Mouse (Mus musculus): Measurements from ENCODE around the gene Spi1. TPM values are rescaled to one million over a fixed set of nuclear protein-coding genes. Genes with fewer than 3 reads are reported as not detected.

Spi1 gene
- polyA plus RNA-seq, 1 experiment from 2014 or later: 18.2 TPM

GRCm38 (mm10) chr2:91136513-91137412 is 54.6 kb downstream of the Spi1 start:
- no peaks in the 10 kb centered on the region for H3K4me1 ChIP-seq (ENCODE audit: control insufficient read depth, low read depth, low read length)
- H3K9me3 ChIP-seq (replicated peaks; ENCODE audit: control insufficient read depth, low read length): no peaks in the 10 kb centered on the region
- H3K27me3 ChIP-seq (ENCODE audit: control insufficient read depth, insufficient read depth, low read depth, low read length): no peaks in the 10 kb centered on the region
- H3K27ac ChIP-seq (ENCODE audit: low read length): no peak overlapping the region
- ATAC-seq (ENCODE audit: low read depth): no peak
- whole genome bisulfite sequencing (ENCODE audit: insufficient replicate concordance): 66% methylated on average over 11 of the region's 11 CpGs
- no peak overlapping the region for H3K9ac ChIP-seq (ENCODE audit: low read depth, low read length)
- H3K4me2 ChIP-seq (ENCODE audit: low read depth, low read length): no peak overlapping the region
- H3K4me3 ChIP-seq (ENCODE audit: low read depth, low read length): no peak overlapping the region
- no peaks in the 10 kb centered on the region for H3K36me3 ChIP-seq (ENCODE audit: control insufficient read depth, insufficient read depth)

DNA sequence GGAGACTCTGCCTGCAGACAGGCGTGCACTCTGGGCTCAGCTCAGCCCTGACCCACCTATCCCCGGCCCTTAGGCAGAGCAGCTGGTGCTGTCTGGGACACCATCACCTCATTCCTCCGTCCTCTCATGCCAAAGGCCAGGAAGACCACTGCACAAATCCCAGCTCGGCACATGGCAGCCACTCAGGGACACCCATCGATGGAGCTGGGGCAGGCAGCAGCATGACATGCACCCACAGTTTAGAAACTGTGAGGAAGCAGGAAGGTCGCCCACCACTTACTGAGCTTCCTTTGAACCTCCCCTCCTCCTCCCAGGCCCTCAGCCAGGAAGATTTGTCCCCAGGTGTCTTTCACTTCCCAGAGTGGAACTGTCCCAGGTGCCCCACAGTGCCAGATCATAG is 55.3 kb downstream of the Spi1 start:
- Histone ChIP-seq H3K4me2 (ENCODE audit: low read depth, low read length) (no peak overlapping the region), H3K27me3 (ENCODE audit: control insufficient read depth, insufficient read depth, low read depth, low read length) (no peaks in the 10 kb centered on the region), H3K9me3 (replicated peaks; ENCODE audit: control insufficient read depth, low read length) (no peaks in the 10 kb centered on the region), H3K9ac (ENCODE audit: low read depth, low read length) (no peak overlapping the region), H3K4me1 (ENCODE audit: control insufficient read depth, low read depth, low read length) (no peaks in the 10 kb centered on the region), H3K4me3 (ENCODE audit: low read depth, low read length) (no peak overlapping the region), H3K36me3 (ENCODE audit: control insufficient read depth, insufficient read depth) (no peaks in the 10 kb centered on the region), H3K27ac (ENCODE audit: low read length) (no peak overlapping the region)
- no peak for ATAC-seq (ENCODE audit: low read depth)
- WGBS (ENCODE audit: insufficient replicate concordance): 63% methylated on average over 6 of the region's 6 CpGs

GRCm38 (mm10) chr2:91139311-91139710 is 57.1 kb downstream of the Spi1 start:
- Histone ChIP-seq H3K4me1 (ENCODE audit: control insufficient read depth, low read depth, low read length) (no peaks in the 10 kb centered on the region), H3K9ac (ENCODE audit: low read depth, low read length) (no peak overlapping the region), H3K27ac (ENCODE audit: low read length) (no peak overlapping the region), H3K36me3 (ENCODE audit: control insufficient read depth, insufficient read depth) (no peaks in the 10 kb centered on the region), H3K9me3 (replicated peaks; ENCODE audit: control insufficient read depth, low read length) (no peaks in the 10 kb centered on the region), H3K4me3 (ENCODE audit: low read depth, low read length) (no peak overlapping the region), H3K4me2 (ENCODE audit: low read depth, low read length) (no peak overlapping the region), H3K27me3 (ENCODE audit: control insufficient read depth, insufficient read depth, low read depth, low read length) (no peaks in the 10 kb centered on the region)
- WGBS (ENCODE audit: insufficient replicate concordance): 65% methylated on average over 5 of the region's 5 CpGs
- ATAC-seq (ENCODE audit: low read depth): no peak

DNA sequence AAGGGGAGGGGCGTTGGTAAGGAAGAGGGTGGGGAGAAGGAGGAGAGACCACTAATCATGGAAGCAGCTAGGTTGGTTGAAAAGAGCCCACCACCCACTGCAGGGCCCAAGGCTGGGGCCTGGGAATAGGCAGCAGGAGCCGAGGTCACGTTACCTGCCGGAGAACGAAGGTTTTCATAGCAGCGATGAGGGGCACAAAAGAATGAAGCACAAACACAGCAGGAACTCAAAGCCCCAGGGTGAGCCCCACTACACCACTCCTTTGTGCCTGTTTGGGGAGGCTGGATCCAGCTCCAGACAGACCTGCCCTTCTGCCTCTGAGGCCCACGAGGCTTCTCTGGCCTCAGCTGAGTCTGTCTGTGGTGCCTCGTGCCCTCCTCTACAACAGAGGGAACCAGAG is 57.6 kb downstream of the Spi1 start:
- WGBS (ENCODE audit: insufficient replicate concordance): 73% methylated on average over 8 of the region's 8 CpGs

DNA sequence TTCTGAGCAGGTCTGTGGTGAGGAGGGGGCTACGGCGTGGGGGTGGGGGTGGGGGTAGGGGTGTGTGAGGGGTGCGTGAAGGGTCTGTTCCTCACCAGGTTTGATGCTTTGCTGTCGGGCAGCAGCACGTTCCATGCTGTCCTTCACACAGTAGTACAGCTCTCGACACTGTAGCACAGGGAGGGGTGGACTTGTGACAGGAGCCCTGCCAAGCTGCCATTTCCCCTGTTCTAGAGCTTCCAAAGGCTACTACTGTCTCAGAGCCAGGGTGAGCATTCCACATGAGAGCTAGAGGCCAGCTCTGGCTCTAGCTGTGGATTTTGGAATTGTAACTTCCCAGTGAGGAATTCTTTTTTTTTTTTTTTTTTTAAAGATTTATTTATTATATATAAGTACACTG is 60.7 kb downstream of the Spi1 start:
- WGBS (ENCODE audit: insufficient replicate concordance): 81% methylated on average over 6 of the region's 6 CpGs
- Histone ChIP-seq H3K36me3 (ENCODE audit: control insufficient read depth, insufficient read depth) (no peaks in the 10 kb centered on the region; the same call in 1 of the 2 replicates), H3K9me3 (replicated peaks; ENCODE audit: control insufficient read depth, low read length) (no peaks in the 10 kb centered on the region)

More for the DNA sequence above, 57.6 kb downstream of the Spi1 start:
- Histone ChIP-seq H3K4me1 (ENCODE audit: control insufficient read depth, low read depth, low read length) (no peaks in the 10 kb centered on the region), H3K36me3 (ENCODE audit: control insufficient read depth, insufficient read depth) (no peaks in the 10 kb centered on the region), H3K27ac (ENCODE audit: low read length) (no peak overlapping the region), H3K4me3 (ENCODE audit: low read depth, low read length) (no peak overlapping the region), H3K4me2 (ENCODE audit: low read depth, low read length) (no peak overlapping the region), H3K27me3 (ENCODE audit: control insufficient read depth, insufficient read depth, low read depth, low read length) (no peaks in the 10 kb centered on the region), H3K9me3 (replicated peaks; ENCODE audit: control insufficient read depth, low read length) (no peaks in the 10 kb centered on the region), H3K9ac (ENCODE audit: low read depth, low read length) (no peak overlapping the region)
- ATAC-seq (ENCODE audit: low read depth): no peak

DNA sequence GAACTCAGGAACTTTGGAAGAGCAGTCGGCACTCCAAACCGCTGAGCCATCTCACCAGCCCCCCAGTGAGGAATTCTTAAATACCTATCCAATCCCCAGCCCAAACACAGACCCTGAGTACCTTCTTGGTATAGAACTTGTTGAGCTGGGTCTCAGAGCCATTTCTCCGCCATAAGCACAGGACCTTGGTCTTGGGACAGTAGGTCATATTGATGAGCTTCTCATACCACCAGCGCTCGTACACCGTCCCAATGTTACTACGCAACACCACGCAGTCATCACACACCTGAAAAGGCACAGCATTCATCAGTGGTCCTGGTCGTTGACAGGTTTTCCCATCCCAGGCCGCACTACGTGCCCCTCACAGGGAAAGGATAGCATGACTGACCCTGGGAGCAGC is 61.2 kb downstream of the Spi1 start:
- Histone ChIP-seq H3K9ac (ENCODE audit: low read depth, low read length) (no peak overlapping the region), H3K36me3 (ENCODE audit: control insufficient read depth, insufficient read depth) (no peaks in the 10 kb centered on the region; the same call in 1 of the 2 replicates), H3K27me3 (ENCODE audit: control insufficient read depth, insufficient read depth, low read depth, low read length) (no peaks in the 10 kb centered on the region), H3K4me2 (ENCODE audit: low read depth, low read length) (no peak overlapping the region), H3K4me3 (ENCODE audit: low read depth, low read length) (no peak overlapping the region), H3K27ac (ENCODE audit: low read length) (no peak overlapping the region), H3K9me3 (replicated peaks; ENCODE audit: control insufficient read depth, low read length) (no peaks in the 10 kb centered on the region), H3K4me1 (ENCODE audit: control insufficient read depth, low read depth, low read length) (no peaks in the 10 kb centered on the region)
- ATAC-seq (ENCODE audit: low read depth): no peak
- WGBS (ENCODE audit: insufficient replicate concordance): 91% methylated on average over 11 of the region's 11 CpGs

More for the DNA sequence above, 60.7 kb downstream of the Spi1 start:
- Histone ChIP-seq H3K27ac (ENCODE audit: low read length) (no peak overlapping the region), H3K4me3 (ENCODE audit: low read depth, low read length) (no peak overlapping the region), H3K4me2 (ENCODE audit: low read depth, low read length) (no peak overlapping the region), H3K4me1 (ENCODE audit: control insufficient read depth, low read depth, low read length) (no peaks in the 10 kb centered on the region), H3K27me3 (ENCODE audit: control insufficient read depth, insufficient read depth, low read depth, low read length) (no peaks in the 10 kb centered on the region), H3K9ac (ENCODE audit: low read depth, low read length) (no peak overlapping the region)
- no peak for ATAC-seq (ENCODE audit: low read depth)

- H3K4me3 ChIP-seq (ENCODE audit: low read depth, low read length): no peak overlapping the region
- H3K36me3 ChIP-seq (ENCODE audit: control insufficient read depth, insufficient read depth): no peaks in the 10 kb centered on the region; the same call in 1 of the 2 replicates
- no peak overlapping the region for H3K4me2 ChIP-seq (ENCODE audit: low read depth, low read length)
- no peaks in the 10 kb centered on the region for H3K9me3 ChIP-seq (replicated peaks; ENCODE audit: control insufficient read depth, low read length)
- H3K27ac ChIP-seq (ENCODE audit: low read length): no peak overlapping the region
- no peak overlapping the region for H3K9ac ChIP-seq (ENCODE audit: low read depth, low read length)
- H3K27me3 ChIP-seq (ENCODE audit: control insufficient read depth, insufficient read depth, low read depth, low read length): no peaks in the 10 kb centered on the region
- no peaks in the 10 kb centered on the region for H3K4me1 ChIP-seq (ENCODE audit: control insufficient read depth, low read depth, low read length)
- ATAC-seq (ENCODE audit: low read depth): no peak
Observed at GRCm38 (mm10) chr2:91148101-91148500, 65.9 kb downstream of the Spi1 start.

DNA sequence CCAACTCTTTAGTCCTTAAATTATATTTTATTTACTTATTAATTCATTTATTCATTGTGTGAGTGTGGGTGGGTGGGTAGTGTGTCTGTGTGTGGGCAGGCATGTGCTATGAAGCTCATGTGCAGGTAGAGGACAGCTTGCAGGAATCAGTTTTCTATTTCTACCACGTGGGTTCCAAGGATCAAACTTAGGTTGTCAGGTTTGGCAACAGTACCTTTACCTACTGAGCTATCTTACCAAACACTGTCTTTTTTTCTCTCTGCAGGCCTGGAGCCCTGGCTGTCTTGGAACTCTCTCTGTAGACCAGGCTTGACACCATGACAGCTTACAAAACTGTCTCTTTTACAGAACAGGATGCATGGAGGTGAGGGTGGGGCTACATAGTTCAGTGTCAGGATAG is 69.1 kb downstream of the Spi1 start:
- Histone ChIP-seq H3K9me3 (replicated peaks; ENCODE audit: control insufficient read depth, low read length) (no peaks in the 10 kb centered on the region), H3K27ac (ENCODE audit: low read length) (no peak overlapping the region), H3K4me2 (ENCODE audit: low read depth, low read length) (no peak overlapping the region), H3K4me1 (ENCODE audit: control insufficient read depth, low read depth, low read length) (no peaks in the 10 kb centered on the region), H3K27me3 (ENCODE audit: control insufficient read depth, insufficient read depth, low read depth, low read length) (no peaks in the 10 kb centered on the region), H3K36me3 (ENCODE audit: control insufficient read depth, insufficient read depth) (peaks cover 2% of the 10 kb centered on the region; the same call in 1 of the 2 replicates), H3K4me3 (ENCODE audit: low read depth, low read length) (no peak overlapping the region), H3K9ac (ENCODE audit: low read depth, low read length) (no peak overlapping the region)
- ATAC-seq (ENCODE audit: low read depth): no peak
- 73% methylated on average over 1 of the region's 1 CpGs for WGBS (ENCODE audit: insufficient replicate concordance)

DNA sequence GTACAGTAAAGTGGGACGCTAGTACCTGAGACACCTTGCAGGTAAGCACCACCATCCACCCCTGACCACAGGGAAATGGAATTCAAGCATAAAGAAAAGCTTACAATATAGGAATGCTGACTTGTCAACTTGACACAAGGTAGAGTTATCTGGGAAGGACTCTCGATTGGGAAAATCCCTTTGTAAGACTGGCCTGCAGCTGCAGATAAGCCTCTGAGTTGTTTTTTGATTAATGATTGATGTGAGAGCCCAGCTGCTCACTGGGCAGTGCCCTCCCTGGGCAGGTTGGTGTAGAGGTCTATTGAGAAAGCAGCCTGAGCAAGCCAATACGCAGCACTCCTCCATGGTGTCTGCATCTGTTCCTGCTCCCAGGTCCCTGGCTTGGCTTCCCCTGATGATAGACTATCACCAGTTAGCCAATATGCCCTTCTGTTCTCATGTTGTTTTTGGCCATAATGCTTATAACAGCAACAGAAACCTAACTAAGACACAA is 70.7 kb downstream of the Spi1 start:
- Histone ChIP-seq H3K36me3 (ENCODE audit: control insufficient read depth, insufficient read depth) (peaks cover 3% of the 10 kb centered on the region; the same call in 1 of the 2 replicates), H3K9ac (ENCODE audit: low read depth, low read length) (no peak overlapping the region), H3K27me3 (ENCODE audit: control insufficient read depth, insufficient read depth, low read depth, low read length) (no peaks in the 10 kb centered on the region), H3K27ac (ENCODE audit: low read length) (no peak overlapping the region), H3K4me2 (ENCODE audit: low read depth, low read length) (no peak overlapping the region), H3K4me1 (ENCODE audit: control insufficient read depth, low read depth, low read length) (no peaks in the 10 kb centered on the region), H3K4me3 (ENCODE audit: low read depth, low read length) (no peak overlapping the region), H3K9me3 (replicated peaks; ENCODE audit: control insufficient read depth, low read length) (no peaks in the 10 kb centered on the region)
- no peak for ATAC-seq (ENCODE audit: low read depth)
- 57% methylated on average over 3 of the region's 3 CpGs for WGBS (ENCODE audit: insufficient replicate concordance)
